ENCODE assay signal across 11 mouse cellular contexts in the genomic region with DNA sequence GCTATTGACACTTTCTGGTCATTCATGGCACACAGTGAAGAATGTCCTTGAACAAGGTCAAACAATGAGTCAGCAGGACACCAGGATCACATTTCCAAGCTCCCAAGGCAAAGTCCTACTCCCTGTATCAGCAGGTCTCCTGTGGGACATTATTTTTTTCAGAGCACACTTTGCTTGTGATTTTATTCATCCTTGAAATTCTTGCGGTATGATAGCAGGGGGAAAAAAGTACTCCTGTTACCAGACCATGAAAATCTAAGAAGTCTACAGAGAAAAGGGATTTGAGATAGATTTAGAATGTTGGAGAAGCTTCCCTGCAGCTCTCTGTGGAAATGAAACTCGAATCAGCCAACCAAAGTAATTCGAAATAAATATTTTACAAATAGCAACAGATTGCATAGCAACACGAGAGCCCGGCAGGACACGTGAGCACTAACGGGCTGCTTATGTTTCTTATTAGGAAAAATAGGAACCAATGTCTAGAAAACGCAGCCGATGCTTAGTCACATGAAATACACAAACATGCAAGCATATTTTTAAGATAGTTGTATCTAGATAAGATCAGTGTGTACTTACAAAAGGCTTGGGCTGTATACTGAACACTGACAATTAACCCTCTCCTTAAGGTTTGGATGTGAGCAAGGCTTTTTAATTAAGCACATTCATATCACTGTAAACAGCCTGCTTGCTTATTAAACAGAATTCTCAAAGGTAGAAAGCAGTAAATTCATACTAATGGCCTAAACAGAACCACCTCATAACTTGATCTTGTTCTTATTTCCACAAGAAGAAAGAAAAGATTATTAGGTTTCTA.
DNase-seq lines count a peak whose midpoint lies in the region; ATAC-seq lines count a peak whose summit lies in the region.
"Had no signal": no experiment of that assay in that cellular context is flagged by ENCODE, and none has a peak within 500 bp of the region (broad histone marks: within the 10 kb centered on the region; RNA-seq: fewer than 3 reads in every experiment).

No protein-coding gene starts in this region.

- DNase-seq in adrenal gland, adult 2 months: peak; percentile 23
- DNase-seq in adrenal gland, postnatal 4 days (ENCODE audit: low spot score in 2 of 2): no peak
- DNase-seq in layer of hippocampus, adult 18-20 months (ENCODE audit: low spot score in 2 of 2): peak; percentile 6 to 60
- no peak for DNase-seq in layer of hippocampus, postnatal 25 days (ENCODE audit: extremely low spot score in 1 of 2, low spot score in 1 of 2)
- peak; percentile 23 to 36 for DNase-seq in right cerebral cortex, postnatal 10 days (ENCODE audit: low spot score in 2 of 2)
- DNase-seq in right cerebral cortex, postnatal 4 days: no peak
- no peak for DNase-seq in lung, postnatal 14 days
- DNase-seq: cerebellum, adult 9-11 months; spleen, adult 18-20 months had no signal

- no peak for ATAC-seq in megakaryocyte-erythroid progenitor cell, adult 5-6 weeks (replicated peaks; ENCODE audit: low FRiP score, low TSS enrichment, poor library complexity, severe bottlenecking)
- ATAC-seq: inflammation-experienced regulatory T-cells, adult 6 months had no signal

Comparison
In these comparisons a context has a peak if more than half of its experiments do, and no peak if none do; other contexts are left out.
1. DNase-seq: peak in adrenal gland, adult 2 months (single experiment), layer of hippocampus, adult 18-20 months (2 of 2) and right cerebral cortex, postnatal 10 days (2 of 2); none in adrenal gland, postnatal 4 days (0 of 2), layer of hippocampus, postnatal 25 days (0 of 2), right cerebral cortex, postnatal 4 days (single experiment) and lung, postnatal 14 days (single experiment).